Mouse (Mus musculus) frontal cortex, postnatal 36 days (tissue): ENCODE results near the gene Adprhl2.

Experiments
- DNase-seq, 2 experiments: peaks; one replicate each; pipeline ENCODE4 v3.0.0; 2022; ENCODE audit warnings: low spot score in 2 of 2

Gene Adprhl2

GRCm38 (mm10) chr4:126269292-126269691 is 52.2 kb downstream of the Adprhl2 start:
- DNase-seq: no peak
